Mouse (Mus musculus) C2C12 (cell line): ENCODE measurements around the gene Ccni.

Experiments used
- CTCF ChIP-seq: IDR thresholded peaks from one replicate; pipeline ENCODE4 v1.5.1; 2011; ENCODE audit not compliant: control insufficient read depth, insufficient read depth, insufficient read length
- MAX ChIP-seq: IDR thresholded peaks from one replicate; pipeline ENCODE4 v1.6.1; 2011; ENCODE audit warnings: mild to moderate bottlenecking, control low read depth
- MYOD1 ChIP-seq: IDR thresholded peaks from one replicate; pipeline ENCODE4 v1.6.1; 2011; ENCODE audit warnings: low read depth; ENCODE audit not compliant: control insufficient read depth, insufficient read length

GRCm38 (mm10) chr5:93189607-93190006 lies 16.7 kb downstream of the Ccni start:
- TF ChIP-seq CTCF = no peak
- no peak for TF ChIP-seq MAX
- TF ChIP-seq MYOD1 = no peak
